Mouse (Mus musculus): ENCODE measurements around the gene Ripk3.

DNA sequence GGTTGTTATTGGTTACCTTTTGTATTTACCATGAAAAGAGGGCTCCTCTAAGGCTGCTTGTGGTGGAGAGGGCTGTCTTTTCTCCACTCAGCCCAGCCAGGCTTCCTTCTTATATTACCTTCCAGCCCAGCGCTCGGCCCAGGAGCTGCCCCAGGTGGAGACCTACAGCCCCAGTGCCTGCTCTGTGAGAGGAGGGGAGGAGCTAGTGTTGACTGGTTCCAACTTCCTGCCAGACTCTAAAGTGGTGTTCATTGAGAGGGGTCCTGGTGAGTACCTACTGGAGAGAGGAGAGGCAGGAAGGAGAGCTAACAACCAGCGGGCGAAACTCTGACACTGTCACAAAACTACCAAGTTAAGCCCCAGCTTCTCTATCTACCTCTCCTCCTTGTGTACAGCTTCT is 41.7 kb upstream of the Ripk3 start:
- no peak for TF ChIP-seq POLR2A (IDR thresholded peaks at IDR 0.05; ENCODE audit: low read depth, low read length)
- TF ChIP-seq CTCF (IDR thresholded peaks at IDR 0.05; ENCODE audit: extremely low read depth, insufficient read depth, insufficient read length, insufficient replicate concordance): no peak

All from spleen, adult 2 months (tissue).